Mouse (Mus musculus) megakaryocyte, embryonic 14.5 days (primary cell): ENCODE data around the gene Mgll.

Source experiments
- FLI1 ChIP-seq: IDR thresholded peaks from 2 replicates; pipeline ENCODE4 v1.6.1; 2012; ENCODE audit warnings: low read length, inconsistent platforms, mixed read lengths
- GATA1 ChIP-seq: IDR thresholded peaks from 3 replicates; pipeline ENCODE4 v1.6.1; 2012; ENCODE audit warnings: mixed read lengths, low read length, inconsistent platforms, borderline replicate concordance

- no peak for TF ChIP-seq GATA1
- TF ChIP-seq FLI1, result no peak
Observed at GRCm38 (mm10) chr6:88793243-88793642, 69.0 kb downstream of the Mgll start.
